Mouse (Mus musculus) testis, adult 2 months (tissue): Measurements from ENCODE around the gene Mvp. TPM values are rescaled to one million over a fixed set of nuclear protein-coding genes. Genes with fewer than 3 reads are reported as not detected.
A peak's percentile ranks its signal among the peaks of the same experiment; 100 is the strongest.

Experiments used
- H3K27ac ChIP-seq: fragments of 200-500 bp; 2 replicates; pipeline ENCODE4 v1.5.1; 2012; ENCODE audit warnings: low read depth, low read length; ENCODE audit not compliant: control insufficient read depth, insufficient read depth
- H3K27me3 ChIP-seq: fragments of 200-500 bp; 2 replicates; pipeline ENCODE4 v1.6.1; 2012; ENCODE audit warnings: mild to moderate bottlenecking, low read length, moderate library complexity; ENCODE audit not compliant: control insufficient read depth, insufficient read depth
- H3K36me3 ChIP-seq: fragments of 200-500 bp; 2 replicates; pipeline ENCODE4 v1.6.1; 2012; ENCODE audit warnings: mild to moderate bottlenecking, low read length; ENCODE audit not compliant: control insufficient read depth, insufficient read depth
- H3K4me1 ChIP-seq: fragments of 200-500 bp; 2 replicates; pipeline ENCODE4 v1.6.1; 2012; ENCODE audit warnings: low read length; ENCODE audit not compliant: control insufficient read depth, insufficient read depth
- H3K4me3 ChIP-seq: fragments of 200-500 bp; 2 replicates; pipeline ENCODE4 v1.5.1; 2012; ENCODE audit warnings: low read depth, mild to moderate bottlenecking, low read length, moderate library complexity, mixed read lengths; ENCODE audit not compliant: control insufficient read depth
- CTCF ChIP-seq: fragments of 200-500 bp; IDR thresholded peaks from 2 replicates; pipeline ENCODE4 v1.5.1; 2012; ENCODE audit warnings: low read depth, mild to moderate bottlenecking, inconsistent platforms, low read length, moderate library complexity; ENCODE audit not compliant: control insufficient read depth, insufficient read depth, insufficient replicate concordance
- POLR2A ChIP-seq: fragments of 200-500 bp; IDR thresholded peaks from 2 replicates; pipeline ENCODE4 v1.6.1; 2012; ENCODE audit warnings: low read depth, mild to moderate bottlenecking, inconsistent platforms, low read length, moderate library complexity; ENCODE audit not compliant: control insufficient read depth
- polyA plus RNA-seq: library from polyadenylated mRNA; depleted of rRNA; stranded (reverse); fragments of >200 nt; gene quantifications from 2 replicates; pipeline ENCODE4 v1.2.3, GENCODE M21; 2012

Gene Mvp
- polyA plus RNA-seq, 1 experiment, result 3.0 TPM

- Histone ChIP-seq H3K27me3 (no peaks in the 10 kb centered on the region), H3K4me3 (no peak overlapping the region), H3K27ac (no peak overlapping the region), H3K36me3 (0 out of 2 replicates have a peak, but pooled peaks cover 1% of the 10 kb centered on the region), H3K4me1 (peaks cover 11% of the 10 kb centered on the region)
- TF ChIP-seq CTCF, result no peak
- TF ChIP-seq POLR2A, result no peak
Measured at GRCm38 (mm10) chr7:127013385-127013784, 1.0 kb downstream of the Mvp start.

- H3K4me3 ChIP-seq, result no peak overlapping the region
- H3K4me1 ChIP-seq, result peaks cover 13% of the 10 kb centered on the region
Measured at GRCm38 (mm10) chr7:127012845-127013244, 1.6 kb downstream of the Mvp start.

GRCm38 (mm10) chr7:127012374-127012773 is 2.0 kb downstream of the Mvp start:
- TF ChIP-seq CTCF, result no peak
- no peak for TF ChIP-seq POLR2A
- Histone ChIP-seq H3K4me3 (no peak overlapping the region), H3K27ac (no peak overlapping the region), H3K4me1 (peaks cover 13% of the 10 kb centered on the region), H3K27me3 (no peaks in the 10 kb centered on the region), H3K36me3 (0 out of 2 replicates have a peak, but pooled peaks cover 1% of the 10 kb centered on the region)

More at GRCm38 (mm10) chr7:127012845-127013244, 1.6 kb downstream of the Mvp start:
- H3K27me3 ChIP-seq, result no peaks in the 10 kb centered on the region
- H3K27ac ChIP-seq, result no peak overlapping the region
- TF ChIP-seq POLR2A, result no peak
- TF ChIP-seq CTCF, result no peak
- 0 out of 2 replicates have a peak, but pooled peaks cover 1% of the 10 kb centered on the region for H3K36me3 ChIP-seq

GRCm38 (mm10) chr7:127011717-127012116 is 2.7 kb downstream of the Mvp start:
- Histone ChIP-seq H3K4me1 (peaks cover 13% of the 10 kb centered on the region), H3K36me3 (0 out of 2 replicates have a peak, but pooled peaks cover 1% of the 10 kb centered on the region), H3K4me3 (no peak overlapping the region), H3K27me3 (no peaks in the 10 kb centered on the region), H3K27ac (no peak overlapping the region)
- TF ChIP-seq CTCF (no peak), POLR2A (no peak)

- TF ChIP-seq CTCF, result no peak
- TF ChIP-seq POLR2A, result no peak
- Histone ChIP-seq H3K4me3 (no peak overlapping the region), H3K27me3 (no peaks in the 10 kb centered on the region), H3K36me3 (0 out of 2 replicates have a peak, but pooled peaks cover 1% of the 10 kb centered on the region), H3K4me1 (peaks cover 7% of the 10 kb centered on the region), H3K27ac (no peak overlapping the region)
Measured at GRCm38 (mm10) chr7:127011051-127011450, 3.4 kb downstream of the Mvp start.

- H3K27me3 ChIP-seq, result no peaks in the 10 kb centered on the region
- no peak for TF ChIP-seq POLR2A
- no peak for TF ChIP-seq CTCF
- H3K4me1 ChIP-seq, result peaks cover 5% of the 10 kb centered on the region; the same call in 1 of the 2 replicates
- H3K36me3 ChIP-seq, result no peaks in the 10 kb centered on the region
- H3K4me3 ChIP-seq, result no peak overlapping the region
- peak overlapping the region; percentile 10; the same call in 1 of the 2 replicates for H3K27ac ChIP-seq
Measured at GRCm38 (mm10) chr7:127009307-127010085, 4.9 kb downstream of the Mvp start.

GRCm38 (mm10) chr7:127008239-127009019 is 6.0 kb downstream of the Mvp start:
- peaks cover 5% of the 10 kb centered on the region; the same call in 1 of the 2 replicates for H3K4me1 ChIP-seq
- no peak for TF ChIP-seq POLR2A
- no peak for TF ChIP-seq CTCF
- no peaks in the 10 kb centered on the region for H3K36me3 ChIP-seq
- H3K4me3 ChIP-seq, result no peak overlapping the region
- H3K27ac ChIP-seq, result peak overlapping the region; percentile 85
- no peaks in the 10 kb centered on the region for H3K27me3 ChIP-seq
